Mouse (Mus musculus) liver, embryonic 14.5 days (tissue): ENCODE measurements around the gene Leprot.

Experiments used
- CTCF ChIP-seq: IDR thresholded peaks from 2 replicates; pipeline ENCODE4 v1.5.1; 2016; ENCODE audit warnings: antibody characterized with exemption, low read depth, control low read depth
- EP300 ChIP-seq: IDR thresholded peaks from 2 replicates; pipeline ENCODE4 v1.6.1; 2016; ENCODE audit warnings: antibody characterized with exemption, low read depth

GRCm38 (mm10) chr4:101625278-101625677 lies 22.2 kb upstream of the Leprot start:
- TF ChIP-seq CTCF (no peak), EP300 (no peak)
